Comparison of ENCODE assay signal across 22 mouse cellular contexts in genomic region chr4:23050701-23051317, GRCm38 (mm10).
DNase-seq lines count a peak whose midpoint lies in the region; ATAC-seq and TF ChIP-seq lines count a peak whose summit lies in the region.
"Had no signal": no experiment of that assay in that cellular context is flagged by ENCODE, and none has a peak within 500 bp of the region (broad histone marks: within the 10 kb centered on the region; RNA-seq: fewer than 3 reads in every experiment).

No protein-coding gene starts in this region.

- no peak for TF ChIP-seq CTCF in brain, embryonic 14.5 days (IDR thresholded peaks at IDR 0.05; ENCODE audit: borderline replicate concordance, extremely low read depth, insufficient read depth, insufficient read length)
- TF ChIP-seq CTCF in midbrain, postnatal 0 days (IDR thresholded peaks at IDR 0.05): no peak

- no peak overlapping the region for H3K4me3 ChIP-seq in forebrain, embryonic 13.5 days
- H3K4me3 ChIP-seq in forebrain, embryonic 16.5 days (replicated peaks; ENCODE audit: low read length): no peak overlapping the region
- H3K4me3 ChIP-seq in hindbrain, embryonic 15.5 days: no peak overlapping the region
- H3K4me3 ChIP-seq in midbrain, postnatal 0 days (ENCODE audit: low read depth, low read length): no peak overlapping the region
- no peak overlapping the region for H3K4me3 ChIP-seq in intestine, embryonic 15.5 days (replicated peaks)
- H3K4me3 ChIP-seq: embryonic facial prominence, embryonic 12.5 days; layer of hippocampus, adult 2 months; limb, embryonic 10.5 days had no signal

- H3K4me1 ChIP-seq in forebrain, embryonic 13.5 days: peaks cover 6% of the 10 kb centered on the region; the same call in 1 of the 2 replicates
- no peaks in the 10 kb centered on the region; the same call in 1 of the 2 replicates for H3K4me1 ChIP-seq in forebrain, embryonic 16.5 days (replicated peaks; ENCODE audit: control insufficient read depth, insufficient read depth, low read length)
- 0 out of 2 replicates have a peak, but pooled peaks cover 4% of the 10 kb centered on the region for H3K4me1 ChIP-seq in hindbrain, embryonic 15.5 days (replicated peaks)
- no peaks in the 10 kb centered on the region for H3K4me1 ChIP-seq in midbrain, postnatal 0 days (ENCODE audit: insufficient read depth, low read length)
- H3K4me1 ChIP-seq in intestine, embryonic 15.5 days (replicated peaks): no peaks in the 10 kb centered on the region
- H3K4me1 ChIP-seq: embryonic facial prominence, embryonic 12.5 days; limb, embryonic 10.5 days had no signal

- no peaks in the 10 kb centered on the region for H3K27me3 ChIP-seq in forebrain, embryonic 13.5 days
- no peaks in the 10 kb centered on the region for H3K27me3 ChIP-seq in forebrain, embryonic 16.5 days (replicated peaks; ENCODE audit: control insufficient read depth, insufficient read depth, low read length)
- H3K27me3 ChIP-seq in hindbrain, embryonic 15.5 days: no peaks in the 10 kb centered on the region
- H3K27me3 ChIP-seq in midbrain, postnatal 0 days (ENCODE audit: insufficient read depth, low read length): no peaks in the 10 kb centered on the region
- no peaks in the 10 kb centered on the region for H3K27me3 ChIP-seq in intestine, embryonic 15.5 days (replicated peaks)
- H3K27me3 ChIP-seq: embryonic facial prominence, embryonic 12.5 days had no signal

- no peak overlapping the region for H3K9ac ChIP-seq in forebrain, embryonic 13.5 days
- no peak overlapping the region for H3K9ac ChIP-seq in forebrain, embryonic 16.5 days (replicated peaks; ENCODE audit: low read depth, low read length)
- H3K9ac ChIP-seq in hindbrain, embryonic 15.5 days: no peak overlapping the region
- no peak overlapping the region for H3K9ac ChIP-seq in midbrain, postnatal 0 days (replicated peaks; ENCODE audit: low read length, poor library complexity, severe bottlenecking)
- H3K9ac ChIP-seq in intestine, embryonic 15.5 days: no peak overlapping the region
- H3K9ac ChIP-seq: embryonic facial prominence, embryonic 12.5 days; liver, postnatal 0 days had no signal

- WGBS in forebrain, embryonic 13.5 days: 62% methylated on average over 9 of the region's 9 CpGs
- 53% methylated on average over 9 of the region's 9 CpGs for WGBS in forebrain, embryonic 16.5 days
- WGBS in hindbrain, embryonic 15.5 days: 43% methylated on average over 9 of the region's 9 CpGs
- 41% methylated on average over 9 of the region's 9 CpGs for WGBS in midbrain, postnatal 0 days
- 80% methylated on average over 9 of the region's 9 CpGs for WGBS in intestine, embryonic 15.5 days

- H3K4me2 ChIP-seq in forebrain, embryonic 13.5 days: no peak overlapping the region
- no peak overlapping the region for H3K4me2 ChIP-seq in forebrain, embryonic 16.5 days (ENCODE audit: low read length)
- 0 out of 2 replicates have a peak overlapping the region, but pooled peaks have one; percentile 17 for H3K4me2 ChIP-seq in hindbrain, embryonic 15.5 days
- H3K4me2 ChIP-seq in midbrain, postnatal 0 days (ENCODE audit: low read depth, low read length, poor library complexity, severe bottlenecking): no peak overlapping the region
- no peak overlapping the region for H3K4me2 ChIP-seq in intestine, embryonic 15.5 days (replicated peaks)
- H3K4me2 ChIP-seq: embryonic facial prominence, embryonic 12.5 days had no signal

- H3K9me3 ChIP-seq in forebrain, embryonic 13.5 days (replicated peaks): no peaks in the 10 kb centered on the region
- H3K9me3 ChIP-seq in forebrain, embryonic 16.5 days (ENCODE audit: control insufficient read depth, low read length): no peaks in the 10 kb centered on the region
- no peaks in the 10 kb centered on the region for H3K9me3 ChIP-seq in hindbrain, embryonic 15.5 days
- no peaks in the 10 kb centered on the region for H3K9me3 ChIP-seq in midbrain, postnatal 0 days (ENCODE audit: low read length)
- H3K9me3 ChIP-seq in intestine, embryonic 15.5 days: no peaks in the 10 kb centered on the region
- H3K9me3 ChIP-seq: embryonic facial prominence, embryonic 12.5 days; G1E; limb, embryonic 10.5 days had no signal

- H3K36me3 ChIP-seq in forebrain, embryonic 13.5 days (ENCODE audit: poor library complexity, severe bottlenecking): no peaks in the 10 kb centered on the region
- no peaks in the 10 kb centered on the region for H3K36me3 ChIP-seq in forebrain, embryonic 16.5 days (ENCODE audit: control insufficient read depth, insufficient read depth)
- H3K36me3 ChIP-seq in hindbrain, embryonic 15.5 days: no peaks in the 10 kb centered on the region
- no peaks in the 10 kb centered on the region for H3K36me3 ChIP-seq in midbrain, postnatal 0 days (ENCODE audit: insufficient read depth, low read length)
- no peaks in the 10 kb centered on the region for H3K36me3 ChIP-seq in intestine, embryonic 15.5 days
- H3K36me3 ChIP-seq: embryonic facial prominence, embryonic 12.5 days; G1E; limb, embryonic 10.5 days had no signal

- DNase-seq in brain, embryonic 14.5 days (ENCODE audit: low read depth): peak; percentile 73
- peak; percentile 1 for DNase-seq in midbrain, postnatal 0 days (ENCODE audit: low spot score)
- DNase-seq in cerebellum, adult 11 months: no peak
- no peak for DNase-seq in cerebellum, postnatal 36 days
- DNase-seq: adrenal gland, postnatal 25 days; cerebellum, adult 18-20 months; gastrocnemius, postnatal 36 days; kidney, adult 11 months; kidney, postnatal 10 days; layer of hippocampus, postnatal 36 days; liver, postnatal 0 days; lung, postnatal 10 days; right cerebral cortex, postnatal 4 days; thymus, adult 2 months had no signal

- peak; percentile 58 for ATAC-seq in forebrain, embryonic 13.5 days
- ATAC-seq in forebrain, embryonic 16.5 days: no peak
- peak; percentile 15; the same call in 1 of the 2 replicates for ATAC-seq in hindbrain, embryonic 15.5 days (ENCODE audit: low FRiP score, low read depth)
- ATAC-seq in midbrain, postnatal 0 days (ENCODE audit: low FRiP score): no peak
- ATAC-seq in intestine, embryonic 15.5 days: no peak
- ATAC-seq: liver, postnatal 0 days had no signal

- TF ChIP-seq POLR2A in brain, embryonic 14.5 days (IDR thresholded peaks at IDR 0.05; ENCODE audit: borderline replicate concordance, extremely low read depth, insufficient read depth, insufficient read length, poor library complexity, severe bottlenecking): no peak

- no peak overlapping the region for H3K27ac ChIP-seq in forebrain, embryonic 13.5 days
- no peak overlapping the region for H3K27ac ChIP-seq in forebrain, embryonic 16.5 days (ENCODE audit: low read length)
- H3K27ac ChIP-seq in hindbrain, embryonic 15.5 days (replicated peaks): peak overlapping the region; percentile 38; the same call in 1 of the 2 replicates
- no peak overlapping the region for H3K27ac ChIP-seq in midbrain, postnatal 0 days (ENCODE audit: low read depth, low read length)
- H3K27ac ChIP-seq in intestine, embryonic 15.5 days: no peak overlapping the region
- H3K27ac ChIP-seq: embryonic facial prominence, embryonic 12.5 days; layer of hippocampus, adult 2 months; limb, embryonic 10.5 days had no signal

Comparison
In these comparisons a context has a peak if more than half of its experiments do, and no peak if none do; other contexts are left out.
1. ATAC-seq: peak in forebrain, embryonic 13.5 days (single experiment) and hindbrain, embryonic 15.5 days (single experiment); none in forebrain, embryonic 16.5 days (single experiment), midbrain, postnatal 0 days (single experiment) and intestine, embryonic 15.5 days (single experiment).
2. DNase-seq: peak in brain, embryonic 14.5 days (single experiment) and midbrain, postnatal 0 days (single experiment); none in cerebellum, adult 11 months (single experiment) and cerebellum, postnatal 36 days (0 of 2).